Mouse (Mus musculus): ENCODE results near the gene Trim14. TPM values are rescaled to one million over a fixed set of nuclear protein-coding genes. Genes with fewer than 3 reads are reported as not detected.

Trim14 gene
- total RNA-seq, 2 experiments from 2014 or later = 4.7 to 5.0 TPM

GRCm38 (mm10) chr4:46489028-46489925 is 46.7 kb downstream of the Trim14 start, which contains the start of gene Nans:
Gene Nans (plus strand): TSS chr4:46489248.
- peak; percentile 91 to 92 for DNase-seq (ENCODE audit: low spot score in 2 of 2)

- peak in 1 of 2 experiments; percentile 56 for DNase-seq (ENCODE audit: low spot score in 2 of 2)
Observed at GRCm38 (mm10) chr4:46487348-46487747, 48.6 kb downstream of the Trim14 start.

- DNase-seq (ENCODE audit: low spot score in 2 of 2) = peak; percentile 43 to 70
Observed at GRCm38 (mm10) chr4:46485696-46486417, 50.1 kb downstream of the Trim14 start.

- no peak for DNase-seq (ENCODE audit: low spot score in 2 of 2)
Observed at GRCm38 (mm10) chr4:46479081-46479480, 56.9 kb downstream of the Trim14 start.

- no peak for DNase-seq (ENCODE audit: low spot score in 2 of 2)
Observed at GRCm38 (mm10) chr4:46475101-46475500, 60.8 kb downstream of the Trim14 start.

- no peak for DNase-seq (ENCODE audit: low spot score in 2 of 2)
Observed at GRCm38 (mm10) chr4:46465740-46466139, 70.2 kb downstream of the Trim14 start.

- no peak for DNase-seq (ENCODE audit: low spot score in 2 of 2)
Observed at GRCm38 (mm10) chr4:46463130-46463830, 72.7 kb downstream of the Trim14 start.

GRCm38 (mm10) chr4:46458411-46458810 is 77.5 kb downstream of the Trim14 start:
- DNase-seq (ENCODE audit: low spot score in 2 of 2) = no peak

GRCm38 (mm10) chr4:46457186-46457585 is 78.8 kb downstream of the Trim14 start:
- no peak for DNase-seq (ENCODE audit: low spot score in 2 of 2)

- no peak for DNase-seq (ENCODE audit: low spot score in 2 of 2)
Observed at GRCm38 (mm10) chr4:46456762-46457161, 79.2 kb downstream of the Trim14 start.

GRCm38 (mm10) chr4:46454097-46454864 is 81.7 kb downstream of the Trim14 start:
- DNase-seq (ENCODE audit: low spot score in 2 of 2) = no peak

GRCm38 (mm10) chr4:46452855-46453719 is 82.9 kb downstream of the Trim14 start:
- no peak for DNase-seq (ENCODE audit: low spot score in 2 of 2)

- DNase-seq (ENCODE audit: low spot score in 2 of 2) = peak; percentile 62 to 67
Observed at GRCm38 (mm10) chr4:46452481-46452850, 83.5 kb downstream of the Trim14 start.

GRCm38 (mm10) chr4:46451758-46452480 is 84.0 kb downstream of the Trim14 start:
- DNase-seq (ENCODE audit: low spot score in 2 of 2) = peak; percentile 76 to 77

- DNase-seq (ENCODE audit: low spot score in 2 of 2) = peak in 1 of 2 experiments; percentile 80
Observed at GRCm38 (mm10) chr4:46451240-46451757, 84.6 kb downstream of the Trim14 start.

GRCm38 (mm10) chr4:46450519-46451131 is 85.3 kb downstream of the Trim14 start, which contains the start of gene Anp32b:
Gene Anp32b (plus strand): TSS chr4:46450902.
- DNase-seq (ENCODE audit: low spot score in 2 of 2) = peak; percentile 96

GRCm38 (mm10) chr4:46450020-46450518 is 85.9 kb downstream of the Trim14 start:
- no peak for DNase-seq (ENCODE audit: low spot score in 2 of 2)

GRCm38 (mm10) chr4:46448886-46449285 is 87.1 kb downstream of the Trim14 start:
- DNase-seq (ENCODE audit: low spot score in 2 of 2) = no peak

All from adrenal gland, adult 18-20 months (tissue).